Mouse (Mus musculus) macrophage (primary cell): ENCODE measurements around the gene Brf1. TPM values are rescaled to one million over a fixed set of nuclear protein-coding genes. Genes with fewer than 3 reads are reported as not detected.

Experiments
- H3K27ac ChIP-seq: fragments of 350-480 bp; formaldehyde crosslinking; 2 replicates; pipeline ENCODE4 v1.9.0; 2021
- H3K36me3 ChIP-seq: fragments of 350-480 bp; formaldehyde crosslinking; 2 replicates; pipeline ENCODE4 v1.9.0; 2021; ENCODE audit errors: inconsistent target
- H3K4me3 ChIP-seq: fragments of 350-480 bp; formaldehyde crosslinking; 2 replicates; pipeline ENCODE4 v1.9.0; 2021; ENCODE audit errors: inconsistent target
- H3K79me2 ChIP-seq: fragments of 350-480 bp; formaldehyde crosslinking; 2 replicates; pipeline ENCODE4 v1.9.0; 2021; ENCODE audit errors: inconsistent target
- WGBS: methylation state at CpG from one replicate; pipeline ENCODE4 v1.1.7; 2026; ENCODE audit warnings: inconsistent platforms; ENCODE audit not compliant: missing documents; 5-methylcytosine and 5-hydroxymethylcytosine counted together
- polyA plus RNA-seq: library from polyadenylated mRNA; stranded (reverse); fragments of 250-400 nt; gene quantifications from 3 replicates; pipeline ENCODE4 v1.2.4, GENCODE M21; 2018; ENCODE audit warnings: inconsistent platforms

Gene Brf1
- polyA plus RNA-seq, 1 experiment from 2014 or later, result 15.4 TPM

DNA sequence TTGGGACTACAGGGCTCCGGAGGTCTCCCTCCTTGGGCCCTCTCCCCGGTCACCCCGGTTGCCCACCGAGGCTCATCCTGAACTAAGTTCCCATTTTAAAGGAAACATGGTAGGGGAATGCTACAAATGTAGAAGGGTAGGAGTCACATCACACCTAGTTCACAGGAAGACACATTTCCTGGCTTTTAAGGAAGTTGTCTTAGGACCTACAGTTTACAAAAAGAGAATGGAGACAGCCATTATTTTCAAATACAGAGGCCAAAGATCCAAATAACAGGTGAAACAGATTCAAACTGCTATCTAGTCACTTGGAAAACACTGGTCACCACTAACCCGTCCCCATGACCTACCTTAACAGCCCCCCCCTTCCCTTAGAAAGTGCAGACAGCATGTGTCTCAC, 11.9 kb upstream of the Brf1 start:
- peaks cover 27% of the 10 kb centered on the region for H3K79me2 ChIP-seq
- H3K4me3 ChIP-seq, result no peak overlapping the region
- WGBS, result 21% methylated on average over 5 of the region's 5 CpGs
- H3K27ac ChIP-seq, result no peak overlapping the region
- no peaks in the 10 kb centered on the region for H3K36me3 ChIP-seq

GRCm38 (mm10) chr12:113011702-113012360, 11.3 kb upstream of the Brf1 start:
- Histone ChIP-seq H3K36me3 (no peaks in the 10 kb centered on the region), H3K4me3 (no peak overlapping the region), H3K79me2 (peaks cover 21% of the 10 kb centered on the region), H3K27ac (no peak overlapping the region)
- WGBS, result 45% methylated on average over 6 of the region's 6 CpGs

GRCm38 (mm10) chr12:113004993-113005392, 4.5 kb upstream of the Brf1 start:
- Histone ChIP-seq H3K36me3 (no peaks in the 10 kb centered on the region), H3K4me3 (no peak overlapping the region), H3K79me2 (no peaks in the 10 kb centered on the region), H3K27ac (no peak overlapping the region)
- 23% methylated on average over 4 of the region's 4 CpGs for whole genome bisulfite sequencing

GRCm38 (mm10) chr12:113004011-113004410, 3.5 kb upstream of the Brf1 start:
- H3K36me3 ChIP-seq, result no peaks in the 10 kb centered on the region
- 95% methylated on average over 8 of the region's 8 CpGs for WGBS
- H3K79me2 ChIP-seq, result peaks cover 10% of the 10 kb centered on the region
- H3K4me3 ChIP-seq, result no peak overlapping the region
- H3K27ac ChIP-seq, result no peak overlapping the region

DNA sequence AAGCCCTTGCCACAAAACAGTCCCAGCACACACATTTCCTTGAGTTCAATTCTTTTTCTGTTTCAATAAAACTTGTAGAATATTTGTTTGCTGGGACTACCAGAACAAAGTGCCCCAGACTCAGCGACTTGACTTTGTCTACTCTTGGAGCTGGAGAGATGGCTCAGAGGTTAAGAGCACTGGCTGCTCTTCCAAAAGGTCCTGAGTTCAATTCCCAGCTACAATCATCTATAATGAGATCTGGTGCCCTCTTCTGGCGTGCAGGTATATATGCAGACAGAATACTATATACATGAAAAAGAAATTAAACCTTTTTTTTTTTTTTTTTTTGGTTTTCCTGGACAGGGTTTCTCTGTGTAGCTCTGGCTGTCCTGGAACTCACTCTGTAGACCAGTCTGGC, 2.2 kb upstream of the Brf1 start:
- 49% methylated on average over 2 of the region's 2 CpGs for WGBS
- Histone ChIP-seq H3K79me2 (peaks cover 23% of the 10 kb centered on the region), H3K36me3 (no peaks in the 10 kb centered on the region), H3K27ac (no peak overlapping the region), H3K4me3 (no peak overlapping the region)

DNA sequence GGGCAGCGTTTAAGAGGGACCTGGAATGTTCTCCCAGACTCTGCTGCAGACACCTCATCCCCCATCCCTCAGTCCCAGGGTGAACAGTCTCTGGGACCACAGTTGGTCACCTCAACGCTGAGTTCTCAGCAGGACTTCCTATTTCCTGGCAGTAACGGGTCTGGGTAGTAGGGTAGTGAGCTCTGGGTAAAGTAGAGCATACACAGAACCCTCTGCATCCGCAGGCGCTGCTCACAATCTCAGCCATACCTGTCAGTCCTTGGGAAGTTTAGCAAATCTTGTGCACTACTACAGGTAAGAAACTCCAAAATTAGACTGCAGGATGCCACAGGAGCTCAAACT, 600 bp upstream of the Brf1 start:
- Histone ChIP-seq H3K4me3 (peak overlapping the region; percentile 62), H3K36me3 (no peaks in the 10 kb centered on the region), H3K79me2 (peaks cover 39% of the 10 kb centered on the region), H3K27ac (peak overlapping the region; percentile 68)
- 0% methylated on average over 5 of the region's 5 CpGs for WGBS

- H3K79me2 ChIP-seq, result peaks cover 52% of the 10 kb centered on the region
- no peak overlapping the region for H3K27ac ChIP-seq
- peak overlapping the region; percentile 63 for H3K4me3 ChIP-seq
- no peaks in the 10 kb centered on the region for H3K36me3 ChIP-seq
- under 1% methylated on average over 56 of the region's 56 CpGs for WGBS
These were observed 773 bp downstream of the Brf1 start for GRCm38 (mm10) chr12:112999569-113000293.

DNA sequence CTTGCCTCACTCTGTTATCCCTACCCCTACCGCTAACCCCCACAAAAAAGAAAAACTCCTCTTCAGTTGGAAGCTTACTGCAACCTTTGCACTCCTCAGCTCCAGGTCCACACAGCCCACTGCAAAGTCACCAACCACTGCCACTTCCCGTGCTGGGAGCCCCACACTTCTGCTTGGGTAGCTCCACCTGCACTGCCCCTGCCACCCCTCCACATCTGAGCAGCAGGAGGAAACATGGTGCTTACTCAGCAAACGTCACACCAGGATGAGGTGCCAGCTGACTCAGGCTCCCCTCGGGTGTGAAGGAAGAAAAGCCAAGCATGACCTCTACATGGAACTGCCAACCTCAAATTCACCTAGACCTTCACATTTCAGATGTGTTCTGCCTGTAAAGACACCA, 6.4 kb downstream of the Brf1 start:
- H3K4me3 ChIP-seq, result no peak overlapping the region
- WGBS, result 23% methylated on average over 3 of the region's 4 CpGs
- no peak overlapping the region for H3K27ac ChIP-seq
- no peaks in the 10 kb centered on the region for H3K36me3 ChIP-seq
- H3K79me2 ChIP-seq, result peaks cover 85% of the 10 kb centered on the region

- no peak overlapping the region for H3K4me3 ChIP-seq
- H3K27ac ChIP-seq, result no peak overlapping the region
- H3K79me2 ChIP-seq, result peaks cover 64% of the 10 kb centered on the region
- peaks cover 6% of the 10 kb centered on the region for H3K36me3 ChIP-seq
- WGBS, result 33% methylated on average over 2 of the region's 2 CpGs
These were observed 9.1 kb downstream of the Brf1 start for GRCm38 (mm10) chr12:112991444-112991843.

GRCm38 (mm10) chr12:112990706-112991405, 9.6 kb downstream of the Brf1 start:
- Histone ChIP-seq H3K79me2 (peaks cover 58% of the 10 kb centered on the region), H3K36me3 (peaks cover 10% of the 10 kb centered on the region), H3K4me3 (no peak overlapping the region), H3K27ac (no peak overlapping the region)
- 82% methylated on average over 4 of the region's 5 CpGs for WGBS

GRCm38 (mm10) chr12:112987877-112988276, 12.6 kb downstream of the Brf1 start:
- 81% methylated on average over 6 of the region's 6 CpGs for WGBS
- peaks cover 10% of the 10 kb centered on the region for H3K36me3 ChIP-seq
- no peak overlapping the region for H3K4me3 ChIP-seq
- H3K27ac ChIP-seq, result no peak overlapping the region
- peaks cover 29% of the 10 kb centered on the region for H3K79me2 ChIP-seq

DNA sequence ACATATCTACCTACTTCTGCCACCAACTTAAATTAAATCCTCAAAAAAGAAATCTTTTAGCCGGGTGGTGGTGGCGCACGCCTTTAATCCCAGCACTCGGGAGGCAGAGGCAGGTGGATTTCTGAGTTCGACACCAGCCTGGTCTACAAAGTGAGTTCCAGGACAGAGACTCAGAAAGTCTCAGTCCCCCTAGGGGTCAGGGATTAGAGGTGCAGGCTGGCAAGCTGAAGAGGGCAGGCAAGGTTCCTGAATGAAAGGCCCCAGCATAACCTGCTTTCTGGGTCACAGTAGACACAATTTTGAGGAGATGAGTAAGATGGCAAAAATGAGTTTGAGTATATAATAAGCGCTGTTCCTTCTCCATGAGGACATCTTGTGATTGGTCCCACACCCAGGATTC, 15.2 kb downstream of the Brf1 start:
- WGBS, result 96% methylated on average over 6 of the region's 6 CpGs
- H3K36me3 ChIP-seq, result peaks cover 25% of the 10 kb centered on the region
- no peak overlapping the region for H3K4me3 ChIP-seq
- no peak overlapping the region for H3K27ac ChIP-seq
- peaks cover 18% of the 10 kb centered on the region for H3K79me2 ChIP-seq

DNA sequence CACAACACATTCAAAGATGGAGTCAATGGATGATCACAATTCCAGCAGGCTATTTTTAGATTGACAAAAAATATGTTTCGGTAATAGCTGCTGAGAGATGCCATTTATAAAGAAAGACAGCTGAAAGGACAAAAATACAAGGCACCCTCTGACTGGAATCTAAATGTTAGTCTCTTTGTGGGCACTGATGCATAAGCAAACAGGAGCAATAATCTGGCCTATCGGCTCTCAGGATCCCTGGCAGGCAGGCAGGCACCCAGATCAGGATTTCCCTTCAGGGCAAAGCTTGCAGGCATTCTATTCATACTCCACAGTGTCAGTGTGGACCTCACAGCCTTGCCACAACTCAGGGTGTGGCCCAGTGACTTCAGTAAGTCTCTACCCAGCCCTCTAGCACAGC, 18.5 kb downstream of the Brf1 start:
- Histone ChIP-seq H3K4me3 (no peak overlapping the region), H3K79me2 (no peaks in the 10 kb centered on the region), H3K36me3 (peaks cover 40% of the 10 kb centered on the region), H3K27ac (no peak overlapping the region)
- WGBS, result 95% methylated on average over 2 of the region's 2 CpGs

DNA sequence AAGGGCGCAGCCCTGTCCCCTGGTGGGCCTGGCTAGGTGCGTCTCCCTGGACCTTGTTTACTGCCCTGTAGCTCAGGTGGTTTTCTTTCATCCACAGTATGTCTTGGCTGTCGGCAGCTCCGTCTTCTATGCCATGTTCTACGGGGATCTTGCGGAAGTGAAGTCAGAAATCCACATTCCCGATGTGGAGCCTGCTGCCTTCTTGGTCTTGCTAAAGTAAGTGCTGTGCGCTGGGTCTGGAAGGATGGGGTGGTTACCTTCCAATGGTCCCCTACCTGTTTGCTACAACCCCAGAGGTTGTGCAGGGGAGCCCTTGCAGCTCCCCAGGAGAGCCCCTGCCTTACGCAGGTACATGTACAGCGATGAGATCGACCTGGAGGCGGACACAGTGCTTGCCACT, 23.3 kb downstream of the Brf1 start:
- H3K79me2 ChIP-seq, result no peaks in the 10 kb centered on the region
- 90% methylated on average over 12 of the region's 12 CpGs for WGBS
- H3K36me3 ChIP-seq, result peaks cover 43% of the 10 kb centered on the region; the same call in 1 of the 2 replicates
- H3K4me3 ChIP-seq, result peak overlapping the region; percentile 15; the same call in 1 of the 2 replicates
- no peak overlapping the region for H3K27ac ChIP-seq
